Mouse (Mus musculus) MEL (cell line): Measurements from ENCODE around the gene Nipsnap3b.

Experiments used
- CTCF ChIP-seq, 3 experiments: IDR thresholded peaks in 2 of 3; conservative IDR thresholded peaks in 1 of 3; 2 replicates each; pipeline ENCODE4 v1.5.1; 2011 to 2012; ENCODE audit warnings: low read length in 3 of 3, low read depth in 2 of 3, mild to moderate bottlenecking in 2 of 3, improper control_type of control experiment in 1 of 3, inconsistent platforms in 1 of 3, mixed read lengths in 1 of 3, moderate library complexity in 1 of 3; ENCODE audit not compliant: control insufficient read depth in 1 of 3, insufficient read depth in 1 of 3, poor library complexity in 1 of 3, severe bottlenecking in 1 of 3
- E2F4 ChIP-seq: IDR thresholded peaks from 2 replicates; pipeline ENCODE4 v1.6.1; 2011; ENCODE audit warnings: low read depth, low read length, improper control_type of control experiment, borderline replicate concordance
- ELF1 ChIP-seq: IDR thresholded peaks from 2 replicates; pipeline ENCODE4 v1.6.1; 2014; ENCODE audit warnings: low read depth, mild to moderate bottlenecking, inconsistent platforms, low read length, improper control_type of control experiment, moderate library complexity
- EP300 ChIP-seq, 2 experiments: IDR thresholded peaks; 2 replicates each; pipeline ENCODE4 v1.6.1; 2011; ENCODE audit warnings: improper control_type of control experiment in 2 of 2, low read length in 2 of 2, low read depth in 1 of 2, mild to moderate bottlenecking in 1 of 2
- HCFC1 ChIP-seq: IDR thresholded peaks from 2 replicates; pipeline ENCODE4 v1.6.1; 2012; ENCODE audit warnings: low read depth, mild to moderate bottlenecking, inconsistent platforms, low read length, improper control_type of control experiment, moderate library complexity
- MAFK ChIP-seq: IDR thresholded peaks from 2 replicates; pipeline ENCODE4 v1.6.1; 2011; ENCODE audit warnings: low read depth, mild to moderate bottlenecking, low read length, improper control_type of control experiment, borderline replicate concordance
- MAX ChIP-seq: IDR thresholded peaks from 2 replicates; pipeline ENCODE4 v1.6.1; 2011; ENCODE audit warnings: low read length, improper control_type of control experiment
- MXI1 ChIP-seq: IDR thresholded peaks from 2 replicates; pipeline ENCODE4 v1.6.1; 2011; ENCODE audit warnings: mild to moderate bottlenecking, low read depth, low read length, improper control_type of control experiment
- NELFE ChIP-seq: IDR thresholded peaks from 2 replicates; pipeline ENCODE4 v1.6.1; 2011; ENCODE audit warnings: low read depth, low read length, improper control_type of control experiment
- POLR2A ChIP-seq, 2 experiments: IDR thresholded peaks; 2 replicates each; pipeline ENCODE4 v1.6.1; 2011 to 2012; ENCODE audit warnings: low read length in 2 of 2, mild to moderate bottlenecking in 2 of 2, control low read depth in 1 of 2, improper control_type of control experiment in 1 of 2, low read depth in 1 of 2, moderate library complexity in 1 of 2; ENCODE audit not compliant: control insufficient read depth in 1 of 2, insufficient read depth in 1 of 2, poor library complexity in 1 of 2
- POLR2AphosphoS2 ChIP-seq: IDR thresholded peaks from 2 replicates; pipeline ENCODE4 v1.6.1; 2011; ENCODE audit warnings: low read length, improper control_type of control experiment
- TCF12 ChIP-seq: IDR thresholded peaks from 2 replicates; pipeline ENCODE4 v1.6.1; 2014; ENCODE audit warnings: low read depth, mild to moderate bottlenecking, inconsistent platforms, low read length, improper control_type of control experiment, moderate library complexity
- USF1 ChIP-seq: IDR thresholded peaks from 2 replicates; pipeline ENCODE4 v1.6.1; 2014; ENCODE audit warnings: low read depth, mild to moderate bottlenecking, inconsistent platforms, low read length, improper control_type of control experiment, moderate library complexity
- ZC3H11A ChIP-seq: IDR thresholded peaks from 2 replicates; pipeline ENCODE4 v1.6.1; 2012; ENCODE audit warnings: low read depth, mild to moderate bottlenecking, inconsistent platforms, low read length, improper control_type of control experiment

GRCm38 (mm10) chr4:53014421-53014820, 2.7 kb downstream of the Nipsnap3b start:
- TF ChIP-seq CTCF (IDR thresholded peaks at IDR 0.05 in 2 of 3, conservative IDR thresholded peaks at IDR 0.05 in 1 of 3; ENCODE audit: control insufficient read depth in 1 of 3, insufficient read depth in 1 of 3, low read depth in 2 of 3, low read length in 3 of 3, poor library complexity in 1 of 3, severe bottlenecking in 1 of 3) (no peak), POLR2A (IDR thresholded peaks at IDR 0.05; ENCODE audit: control insufficient read depth in 1 of 2, insufficient read depth in 1 of 2, low read depth in 1 of 2, low read length in 2 of 2, poor library complexity in 1 of 2) (no peak), USF1 (no peak), ELF1 (no peak), ZC3H11A (no peak), EP300 (IDR thresholded peaks at IDR 0.05; ENCODE audit: low read depth in 1 of 2, low read length in 2 of 2) (no peak), MXI1 (no peak), NELFE (no peak), MAX (no peak), HCFC1 (no peak), TCF12 (no peak), POLR2AphosphoS2 (no peak), E2F4 (no peak), MAFK (no peak)
